Mouse (Mus musculus) midbrain, embryonic 12.5 days (tissue): ENCODE results near the gene Timm8a2. TPM values are rescaled to one million over a fixed set of nuclear protein-coding genes. Genes with fewer than 3 reads are reported as not detected.

Experiments
- ATAC-seq: fragments of 200-750 bp; cut with Nextera tagmentation; 2 replicates; pipeline ENCODE4 v1.8.0; 2017; ENCODE audit warnings: low read depth, moderate TSS enrichment, moderate library complexity; ENCODE audit not compliant: low FRiP score
- H3K27ac ChIP-seq: fragments of 300-500 bp; sonication (generic); replicated peaks from 2 replicates; pipeline ENCODE4 v1.5.1; 2016; ENCODE audit warnings: mild to moderate bottlenecking
- H3K27me3 ChIP-seq: fragments of 300-500 bp; sonication (generic); 2 replicates; pipeline ENCODE4 v1.6.1; 2016; ENCODE audit warnings: mild to moderate bottlenecking
- H3K36me3 ChIP-seq: fragments of 300-500 bp; sonication (generic); 2 replicates; pipeline ENCODE4 v1.6.1; 2016
- H3K4me1 ChIP-seq: fragments of 300-500 bp; sonication (generic); 2 replicates; pipeline ENCODE4 v1.6.1; 2016
- H3K4me2 ChIP-seq: fragments of 300-500 bp; sonication (generic); replicated peaks from 2 replicates; pipeline ENCODE4 v1.6.1; 2016; ENCODE audit warnings: mild to moderate bottlenecking, moderate library complexity
- H3K4me3 ChIP-seq: fragments of 300-500 bp; sonication (generic); 2 replicates; pipeline ENCODE4 v1.5.1; 2016; ENCODE audit warnings: mild to moderate bottlenecking
- H3K9ac ChIP-seq: fragments of 300-500 bp; sonication (generic); replicated peaks from 2 replicates; pipeline ENCODE4 v1.6.1; 2016; ENCODE audit warnings: mild to moderate bottlenecking, moderate library complexity
- H3K9me3 ChIP-seq: fragments of 300-500 bp; sonication (generic); 2 replicates; pipeline ENCODE4 v1.6.1; 2016; ENCODE audit warnings: mild to moderate bottlenecking
- WGBS: fragments of 180-500 bp; shearing (Covaris S2); methylation state at CpG from one replicate; pipeline ENCODE4 v1.1.7; 2016; 5-methylcytosine and 5-hydroxymethylcytosine counted together
- polyA plus RNA-seq: library from polyadenylated mRNA; unstranded; fragments of >200 nt; fragmentation: Nextera tagmentation; extraction: Ambion mirVana; gene quantifications from 2 replicates; pipeline ENCODE4 v1.2.1, GENCODE M21; 2016

Gene Timm8a2
- polyA plus RNA-seq, 1 experiment from 2014 or later: not detected

DNA sequence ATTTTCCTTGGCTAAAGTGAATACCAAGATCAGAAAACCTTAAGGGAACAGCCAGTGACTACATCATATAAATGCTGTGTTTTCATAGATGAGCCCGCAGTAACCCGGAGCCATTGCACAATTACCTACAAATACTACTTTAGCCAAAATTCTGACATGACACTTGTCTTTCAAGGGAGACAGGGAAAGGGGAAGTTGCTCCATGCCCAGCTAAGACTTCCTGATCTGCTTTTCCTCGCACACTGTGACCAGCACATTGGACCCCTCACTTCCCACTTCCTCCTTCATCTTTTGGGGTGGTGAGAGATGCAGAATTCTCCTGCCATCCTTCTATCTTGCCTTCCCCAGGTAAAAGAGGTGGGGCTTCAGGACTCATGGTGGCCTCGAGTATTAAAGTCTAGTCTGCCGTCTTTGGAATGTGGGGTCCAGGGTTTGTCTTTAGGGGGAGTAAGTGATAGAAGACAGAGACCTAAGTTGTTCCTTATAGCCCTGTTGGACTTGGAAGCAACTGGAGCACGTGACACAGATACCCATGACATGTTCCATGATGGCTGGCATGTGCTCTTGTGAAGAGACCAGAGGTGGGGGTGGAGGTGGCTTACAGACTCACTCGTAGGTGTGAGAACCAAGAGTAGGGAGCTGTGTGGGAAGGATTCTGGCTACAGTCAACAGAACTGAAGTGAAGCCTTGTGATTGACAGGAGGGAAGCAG, 39.5 kb upstream of the Timm8a2 start:
- H3K36me3 ChIP-seq: peaks cover 33% of the 10 kb centered on the region
- WGBS: 95% methylated on average over 7 of the region's 7 CpGs
- no peaks in the 10 kb centered on the region for H3K9me3 ChIP-seq
- H3K4me2 ChIP-seq: no peak overlapping the region
- no peaks in the 10 kb centered on the region for H3K27me3 ChIP-seq
- H3K4me3 ChIP-seq: no peak overlapping the region
- H3K9ac ChIP-seq: no peak overlapping the region
- ATAC-seq: no peak
- H3K27ac ChIP-seq: no peak overlapping the region
- H3K4me1 ChIP-seq: no peaks in the 10 kb centered on the region

DNA sequence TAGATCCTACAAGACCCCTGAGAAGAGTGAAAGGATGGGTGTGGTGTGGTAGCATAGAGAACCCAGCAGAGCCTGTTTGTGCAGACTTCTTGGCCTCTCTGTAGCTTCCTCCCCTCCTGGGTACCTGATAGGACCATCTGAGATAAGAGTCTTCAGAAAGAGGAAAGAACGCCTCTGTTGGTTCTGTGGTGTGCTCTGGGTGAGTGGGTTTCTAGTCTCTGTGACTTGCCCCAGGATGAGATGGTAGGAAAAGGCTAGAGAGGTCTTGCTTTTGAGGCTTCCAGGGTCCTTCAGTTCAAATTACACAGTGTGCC, 39.0 kb upstream of the Timm8a2 start:
- no peak overlapping the region for H3K9ac ChIP-seq
- no peak for ATAC-seq
- H3K27ac ChIP-seq: no peak overlapping the region
- H3K4me2 ChIP-seq: no peak overlapping the region
- 77% methylated on average over 1 of the region's 1 CpGs for WGBS
- no peaks in the 10 kb centered on the region for H3K4me1 ChIP-seq
- H3K36me3 ChIP-seq: peaks cover 29% of the 10 kb centered on the region
- H3K27me3 ChIP-seq: no peaks in the 10 kb centered on the region
- H3K9me3 ChIP-seq: no peaks in the 10 kb centered on the region
- H3K4me3 ChIP-seq: no peak overlapping the region

- H3K36me3 ChIP-seq: peaks cover 30% of the 10 kb centered on the region
- H3K4me3 ChIP-seq: no peak overlapping the region
- no peaks in the 10 kb centered on the region for H3K4me1 ChIP-seq
- H3K27ac ChIP-seq: no peak overlapping the region
- H3K27me3 ChIP-seq: no peaks in the 10 kb centered on the region
- ATAC-seq: no peak
- no peaks in the 10 kb centered on the region for H3K9me3 ChIP-seq
- H3K4me2 ChIP-seq: no peak overlapping the region
- WGBS: 95% methylated on average over 8 of the region's 8 CpGs
- H3K9ac ChIP-seq: no peak overlapping the region
Measured at GRCm38 (mm10) chr14:121996786-121997185, 37.7 kb upstream of the Timm8a2 start.

DNA sequence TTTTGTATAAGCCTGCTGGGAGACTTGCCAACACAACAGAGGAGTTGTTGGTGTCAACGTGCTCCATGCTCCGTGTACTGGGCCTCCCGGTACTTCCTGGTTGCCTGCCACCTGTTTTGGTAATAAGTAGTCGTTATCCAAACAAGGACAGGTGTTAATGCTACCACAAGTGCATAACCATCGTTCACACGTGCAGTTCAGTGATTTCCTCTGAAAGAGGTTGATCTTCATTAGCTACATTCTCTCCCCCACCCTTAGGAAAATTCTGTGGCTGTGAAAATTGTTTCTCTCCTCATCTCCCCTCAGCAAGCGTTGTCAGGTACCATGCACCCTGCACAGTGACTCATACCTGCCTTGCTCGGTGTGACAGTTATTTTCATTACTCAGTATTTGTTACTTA, 35.0 kb upstream of the Timm8a2 start:
- H3K9me3 ChIP-seq: no peaks in the 10 kb centered on the region
- peaks cover 29% of the 10 kb centered on the region for H3K36me3 ChIP-seq
- no peak overlapping the region for H3K4me3 ChIP-seq
- no peak overlapping the region for H3K9ac ChIP-seq
- 88% methylated on average over 8 of the region's 8 CpGs for WGBS
- H3K27ac ChIP-seq: no peak overlapping the region
- H3K4me1 ChIP-seq: no peaks in the 10 kb centered on the region
- no peak overlapping the region for H3K4me2 ChIP-seq
- H3K27me3 ChIP-seq: no peaks in the 10 kb centered on the region
- no peak for ATAC-seq

- no peak for ATAC-seq
- Histone ChIP-seq H3K27me3 (no peaks in the 10 kb centered on the region), H3K4me2 (no peak overlapping the region), H3K4me1 (no peaks in the 10 kb centered on the region), H3K36me3 (peaks cover 19% of the 10 kb centered on the region), H3K9me3 (no peaks in the 10 kb centered on the region), H3K4me3 (no peak overlapping the region), H3K27ac (no peak overlapping the region), H3K9ac (no peak overlapping the region)
- WGBS: 92% methylated on average over 17 of the region's 17 CpGs
Measured at GRCm38 (mm10) chr14:122000346-122001105, 33.9 kb upstream of the Timm8a2 start.

GRCm38 (mm10) chr14:122002224-122002623, 32.2 kb upstream of the Timm8a2 start:
- Histone ChIP-seq H3K9me3 (no peaks in the 10 kb centered on the region), H3K4me3 (no peak overlapping the region), H3K4me2 (no peak overlapping the region), H3K4me1 (no peaks in the 10 kb centered on the region), H3K27ac (no peak overlapping the region), H3K27me3 (no peaks in the 10 kb centered on the region), H3K9ac (no peak overlapping the region), H3K36me3 (peaks cover 4% of the 10 kb centered on the region; the same call in 1 of the 2 replicates)
- WGBS: 90% methylated on average over 7 of the region's 7 CpGs
- no peak for ATAC-seq

DNA sequence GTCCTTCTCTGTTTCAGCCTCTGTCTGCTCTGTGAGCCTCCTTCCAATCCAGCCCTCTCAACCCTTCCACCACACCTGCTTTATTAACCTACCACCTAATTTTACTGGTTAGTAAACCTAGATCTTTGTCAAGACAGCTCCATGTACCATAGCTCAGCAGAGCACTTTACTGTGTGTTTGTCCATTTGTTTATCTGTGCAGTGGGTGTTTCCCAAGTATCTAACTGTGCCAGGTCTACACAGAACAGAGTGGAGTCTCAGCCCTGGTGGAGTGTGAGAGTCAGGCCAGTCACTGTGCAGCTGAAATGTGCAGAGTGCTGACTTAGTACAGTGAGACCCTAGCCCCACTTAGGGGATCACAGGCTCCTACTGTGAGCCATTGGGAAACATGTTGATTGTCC, 30.7 kb upstream of the Timm8a2 start:
- no peaks in the 10 kb centered on the region for H3K9me3 ChIP-seq
- H3K27me3 ChIP-seq: no peaks in the 10 kb centered on the region
- H3K9ac ChIP-seq: no peak overlapping the region
- no peak overlapping the region for H3K27ac ChIP-seq
- ATAC-seq: no peak
- H3K36me3 ChIP-seq: peaks cover 7% of the 10 kb centered on the region; the same call in 1 of the 2 replicates
- no peak overlapping the region for H3K4me3 ChIP-seq
- no peak overlapping the region for H3K4me2 ChIP-seq
- no peaks in the 10 kb centered on the region for H3K4me1 ChIP-seq

DNA sequence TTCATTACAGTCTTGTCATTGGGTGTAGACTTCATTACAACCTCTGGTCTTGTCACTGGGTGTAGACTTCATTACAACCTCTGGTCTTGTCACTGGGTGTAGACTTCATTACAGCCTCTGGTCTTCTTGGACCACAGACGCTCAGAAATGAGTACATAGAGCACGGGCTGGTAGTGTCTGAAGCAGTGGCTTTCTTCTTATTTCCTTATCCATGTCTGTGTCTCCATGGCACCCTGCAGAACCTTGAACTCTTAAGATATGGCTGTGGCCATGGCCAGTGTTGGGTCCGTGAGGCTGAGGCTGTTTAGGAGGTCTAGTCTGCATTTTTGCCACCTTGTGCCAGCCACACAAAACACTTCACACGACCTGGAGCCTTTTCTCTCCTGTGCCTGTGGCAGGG, 26.2 kb upstream of the Timm8a2 start:
- no peak overlapping the region for H3K9ac ChIP-seq
- no peaks in the 10 kb centered on the region for H3K27me3 ChIP-seq
- H3K36me3 ChIP-seq: peaks cover 14% of the 10 kb centered on the region
- ATAC-seq: no peak
- no peaks in the 10 kb centered on the region for H3K4me1 ChIP-seq
- H3K9me3 ChIP-seq: no peaks in the 10 kb centered on the region
- H3K27ac ChIP-seq: no peak overlapping the region
- 87% methylated on average over 4 of the region's 4 CpGs for WGBS
- H3K4me2 ChIP-seq: no peak overlapping the region
- no peak overlapping the region for H3K4me3 ChIP-seq

- H3K36me3 ChIP-seq: peaks cover 18% of the 10 kb centered on the region
- no peak overlapping the region for H3K4me2 ChIP-seq
- ATAC-seq: no peak
- no peak overlapping the region for H3K9ac ChIP-seq
- H3K4me1 ChIP-seq: no peaks in the 10 kb centered on the region
- WGBS: 93% methylated on average over 13 of the region's 13 CpGs
- H3K4me3 ChIP-seq: no peak overlapping the region
- no peaks in the 10 kb centered on the region for H3K27me3 ChIP-seq
- no peaks in the 10 kb centered on the region for H3K9me3 ChIP-seq
- no peak overlapping the region for H3K27ac ChIP-seq
Measured at GRCm38 (mm10) chr14:122009502-122009901, 25.0 kb upstream of the Timm8a2 start.

DNA sequence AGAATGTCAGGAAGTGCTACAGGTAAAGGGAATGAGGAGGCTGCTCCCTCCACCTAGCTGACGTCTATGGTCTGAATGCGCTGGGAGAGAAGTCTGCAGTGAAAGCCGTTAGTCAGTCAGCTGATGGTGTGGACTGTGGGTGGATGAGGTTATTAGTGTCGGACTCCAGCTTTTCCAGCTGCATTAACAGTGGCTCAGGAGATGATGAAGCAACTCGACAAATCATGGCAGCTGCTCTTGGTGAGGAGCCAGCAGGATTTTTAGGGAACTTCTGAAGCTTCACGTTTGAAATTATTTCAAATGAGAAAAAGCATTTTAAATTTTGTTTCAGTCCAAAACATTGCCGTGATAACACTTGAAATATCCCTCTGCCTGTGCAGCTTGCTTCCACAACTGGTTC, 24.2 kb upstream of the Timm8a2 start:
- Histone ChIP-seq H3K9me3 (no peaks in the 10 kb centered on the region), H3K36me3 (peaks cover 20% of the 10 kb centered on the region), H3K9ac (no peak overlapping the region), H3K27ac (no peak overlapping the region), H3K4me2 (no peak overlapping the region), H3K4me3 (no peak overlapping the region), H3K4me1 (no peaks in the 10 kb centered on the region), H3K27me3 (no peaks in the 10 kb centered on the region)
- 91% methylated on average over 7 of the region's 7 CpGs for WGBS
- no peak for ATAC-seq

GRCm38 (mm10) chr14:122011768-122012167, 22.7 kb upstream of the Timm8a2 start:
- no peak overlapping the region for H3K9ac ChIP-seq
- no peak overlapping the region for H3K27ac ChIP-seq
- 96% methylated on average over 8 of the region's 8 CpGs for WGBS
- H3K27me3 ChIP-seq: no peaks in the 10 kb centered on the region
- H3K9me3 ChIP-seq: no peaks in the 10 kb centered on the region
- H3K4me3 ChIP-seq: no peak overlapping the region
- H3K36me3 ChIP-seq: peaks cover 23% of the 10 kb centered on the region
- H3K4me2 ChIP-seq: no peak overlapping the region
- no peak for ATAC-seq
- no peaks in the 10 kb centered on the region for H3K4me1 ChIP-seq

DNA sequence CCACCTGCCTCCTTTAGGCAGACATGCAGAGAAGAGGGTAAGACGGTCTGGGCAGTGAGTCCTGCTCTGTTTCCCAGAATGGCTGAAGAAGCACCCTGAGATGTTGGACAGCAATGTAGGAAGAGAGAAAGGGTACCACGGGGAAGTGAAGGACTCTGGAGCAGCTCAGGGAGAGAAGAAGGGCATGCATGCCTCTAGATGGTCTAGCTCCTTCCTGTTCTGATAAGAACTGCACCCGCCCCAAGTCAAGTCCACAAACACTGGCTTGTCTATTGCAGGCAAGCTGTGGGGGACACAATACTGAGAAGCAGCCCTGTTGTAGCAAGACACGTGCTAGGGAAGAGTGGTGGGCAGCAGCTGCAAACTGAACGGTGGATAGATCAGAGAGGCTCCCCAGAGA, 22.3 kb upstream of the Timm8a2 start:
- H3K36me3 ChIP-seq: peaks cover 23% of the 10 kb centered on the region
- H3K4me1 ChIP-seq: no peaks in the 10 kb centered on the region
- 81% methylated on average over 5 of the region's 5 CpGs for WGBS
- no peak overlapping the region for H3K4me3 ChIP-seq
- H3K4me2 ChIP-seq: no peak overlapping the region
- H3K9me3 ChIP-seq: no peaks in the 10 kb centered on the region
- ATAC-seq: no peak
- H3K27ac ChIP-seq: no peak overlapping the region
- H3K9ac ChIP-seq: no peak overlapping the region
- no peaks in the 10 kb centered on the region for H3K27me3 ChIP-seq
